ENCODE assay signal across 30 mouse cellular contexts in the genomic region with DNA sequence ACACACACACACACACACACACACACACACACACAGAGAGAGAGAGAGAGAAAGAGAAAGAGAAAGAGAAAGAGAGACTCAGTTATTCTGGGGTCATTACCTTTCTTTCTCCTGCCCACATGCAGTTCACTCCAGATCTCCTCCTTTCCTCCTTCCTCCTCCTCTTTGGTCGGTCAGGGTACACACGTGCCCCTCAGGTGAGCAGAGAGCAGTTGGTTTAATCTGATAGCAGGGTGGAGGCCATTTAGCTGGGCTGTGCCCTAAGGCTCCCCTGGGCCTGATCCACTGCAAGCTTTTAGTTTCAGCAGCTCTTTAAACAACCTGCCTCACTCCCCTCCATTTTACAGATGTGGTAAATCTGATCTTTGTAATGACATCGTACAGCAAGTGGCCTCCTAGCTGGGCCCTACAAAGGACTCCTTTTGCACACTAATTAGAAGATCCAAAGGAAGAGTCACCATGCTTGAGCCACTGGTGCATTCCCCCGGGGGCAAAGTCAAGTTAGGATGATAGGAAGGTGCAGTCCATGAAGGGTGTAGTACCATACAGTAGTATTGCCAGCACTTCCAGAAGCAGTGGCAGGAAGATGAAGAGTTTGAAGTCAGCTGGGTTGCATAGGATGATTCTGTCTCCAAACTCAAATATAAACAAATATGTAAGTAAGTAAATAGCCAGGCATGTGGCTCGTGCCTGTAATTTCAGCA. TPM values are rescaled to one million over a fixed set of nuclear protein-coding genes. Genes with fewer than 3 reads are reported as not detected.
DNase-seq lines count a peak whose midpoint lies in the region; ATAC-seq and TF ChIP-seq lines count a peak whose summit lies in the region.
"Had no signal": no experiment of that assay in that cellular context is flagged by ENCODE, and none has a peak within 500 bp of the region (broad histone marks: within the 10 kb centered on the region; RNA-seq: fewer than 3 reads in every experiment).

No protein-coding gene starts in this region.

- TF ChIP-seq CTCF in lung, postnatal 0 days (IDR thresholded peaks at IDR 0.05): no peak
- no peak for TF ChIP-seq CTCF in lung, adult 2 months (IDR thresholded peaks at IDR 0.05; ENCODE audit: insufficient read depth, low read length)
- no peak for TF ChIP-seq CTCF in intestine, postnatal 0 days (IDR thresholded peaks at IDR 0.05; ENCODE audit: low read depth)
- no peak for TF ChIP-seq CTCF in hindbrain, postnatal 0 days (IDR thresholded peaks at IDR 0.05; ENCODE audit: low read depth)

- no peak overlapping the region for H3K9ac ChIP-seq in lung, postnatal 0 days (replicated peaks; ENCODE audit: low read depth)
- H3K9ac ChIP-seq in intestine, embryonic 15.5 days: no peak overlapping the region
- no peak overlapping the region for H3K9ac ChIP-seq in intestine, postnatal 0 days (ENCODE audit: low read depth, low read length)
- H3K9ac ChIP-seq in hindbrain, postnatal 0 days (replicated peaks; ENCODE audit: low read length): no peak overlapping the region
- H3K9ac ChIP-seq: embryonic facial prominence, embryonic 13.5 days; forebrain, embryonic 12.5 days; heart, embryonic 12.5 days; heart, embryonic 15.5 days; hindbrain, embryonic 13.5 days had no signal

- DNase-seq in lung, postnatal 0 days (ENCODE audit: low spot score): no peak
- DNase-seq in lung, adult 2 months: no peak
- no peak for DNase-seq in hindbrain, postnatal 0 days (ENCODE audit: low spot score)
- DNase-seq in frontal cortex, postnatal 36 days (ENCODE audit: low spot score in 2 of 2): no peak
- DNase-seq: adrenal gland, adult 8-10 months; adrenal gland, postnatal 25 days; cerebellum, adult 11-12 months; cerebellum, adult 8-10 months; cerebellum, postnatal 36 days; embryo, embryonic 11 days; gastrocnemius, adult 2 months; gastrocnemius, postnatal 14 days; heart, adult 11 months; heart, postnatal 10 days; heart, postnatal 36 days had no signal

- no peaks in the 10 kb centered on the region for H3K27me3 ChIP-seq in lung, postnatal 0 days (replicated peaks; ENCODE audit: insufficient read depth, low read length)
- no peaks in the 10 kb centered on the region for H3K27me3 ChIP-seq in intestine, embryonic 15.5 days (replicated peaks)
- H3K27me3 ChIP-seq in intestine, postnatal 0 days (replicated peaks; ENCODE audit: control insufficient read depth, insufficient read depth, low read length): no peaks in the 10 kb centered on the region
- H3K27me3 ChIP-seq in hindbrain, postnatal 0 days (ENCODE audit: insufficient read depth, low read length): no peaks in the 10 kb centered on the region
- H3K27me3 ChIP-seq: embryonic facial prominence, embryonic 13.5 days; forebrain, embryonic 12.5 days; heart, embryonic 15.5 days; hindbrain, embryonic 13.5 days had no signal

- no peak overlapping the region for H3K4me3 ChIP-seq in lung, postnatal 0 days (ENCODE audit: low read depth, low read length)
- H3K4me3 ChIP-seq in lung, adult 2 months (replicated peaks; ENCODE audit: extremely low read depth, low read depth, low read length): no peak overlapping the region
- no peak overlapping the region for H3K4me3 ChIP-seq in intestine, embryonic 15.5 days (replicated peaks)
- H3K4me3 ChIP-seq in intestine, postnatal 0 days (ENCODE audit: low read depth, low read length): no peak overlapping the region
- H3K4me3 ChIP-seq in hindbrain, postnatal 0 days (ENCODE audit: low read length): no peak overlapping the region
- H3K4me3 ChIP-seq: embryonic facial prominence, embryonic 10.5 days; embryonic facial prominence, embryonic 13.5 days; erythroblast, embryonic 14.5 days; forebrain, embryonic 12.5 days; gastrocnemius, adult 2 months; heart, embryonic 12.5 days; heart, embryonic 15.5 days; hindbrain, embryonic 10.5 days; hindbrain, embryonic 13.5 days had no signal

- TF ChIP-seq POLR2A in lung, adult 2 months (IDR thresholded peaks at IDR 0.05; ENCODE audit: borderline replicate concordance, extremely low read depth, low read depth, low read length): no peak

- H3K36me3 ChIP-seq in lung, postnatal 0 days (ENCODE audit: insufficient read depth, low read length): no peaks in the 10 kb centered on the region
- H3K36me3 ChIP-seq in intestine, embryonic 15.5 days: no peaks in the 10 kb centered on the region
- H3K36me3 ChIP-seq in intestine, postnatal 0 days (ENCODE audit: control insufficient read depth, insufficient read depth): no peaks in the 10 kb centered on the region
- H3K36me3 ChIP-seq in hindbrain, postnatal 0 days (ENCODE audit: insufficient read depth, low read length): no peaks in the 10 kb centered on the region
- H3K36me3 ChIP-seq: embryonic facial prominence, embryonic 10.5 days; embryonic facial prominence, embryonic 13.5 days; forebrain, embryonic 12.5 days; heart, embryonic 12.5 days; heart, embryonic 15.5 days; hindbrain, embryonic 10.5 days; hindbrain, embryonic 13.5 days had no signal

- H3K27ac ChIP-seq in lung, postnatal 0 days (ENCODE audit: low read length): no peak overlapping the region
- H3K27ac ChIP-seq in intestine, embryonic 15.5 days: peak overlapping the region; percentile 14; the same call in 1 of the 2 replicates
- H3K27ac ChIP-seq in intestine, postnatal 0 days (ENCODE audit: low read depth, low read length): peak overlapping the region; percentile 84
- H3K27ac ChIP-seq in hindbrain, postnatal 0 days: no peak overlapping the region
- H3K27ac ChIP-seq: embryonic facial prominence, embryonic 10.5 days; embryonic facial prominence, embryonic 13.5 days; forebrain, embryonic 12.5 days; gastrocnemius, adult 2 months; heart, embryonic 15.5 days; hindbrain, embryonic 10.5 days; hindbrain, embryonic 13.5 days had no signal

- H3K4me2 ChIP-seq in lung, postnatal 0 days (replicated peaks; ENCODE audit: low read depth, low read length): no peak overlapping the region
- peak overlapping the region; percentile 9; the same call in 1 of the 2 replicates for H3K4me2 ChIP-seq in intestine, embryonic 15.5 days (replicated peaks)
- peak overlapping the region; percentile 50 for H3K4me2 ChIP-seq in intestine, postnatal 0 days (replicated peaks; ENCODE audit: low read depth)
- no peak overlapping the region for H3K4me2 ChIP-seq in hindbrain, postnatal 0 days (ENCODE audit: low read depth, low read length)
- H3K4me2 ChIP-seq: embryonic facial prominence, embryonic 13.5 days; forebrain, embryonic 12.5 days; heart, embryonic 12.5 days; heart, embryonic 15.5 days; hindbrain, embryonic 13.5 days had no signal

- no peaks in the 10 kb centered on the region for H3K4me1 ChIP-seq in lung, postnatal 0 days (ENCODE audit: insufficient read depth, low read depth, low read length)
- H3K4me1 ChIP-seq in lung, adult 2 months (ENCODE audit: control insufficient read depth, insufficient read depth, low read length): no peaks in the 10 kb centered on the region
- no peaks in the 10 kb centered on the region for H3K4me1 ChIP-seq in intestine, embryonic 15.5 days (replicated peaks)
- H3K4me1 ChIP-seq in intestine, postnatal 0 days (replicated peaks; ENCODE audit: control insufficient read depth, insufficient read depth, low read length): peaks cover 4% of the 10 kb centered on the region; the same call in 1 of the 2 replicates
- no peaks in the 10 kb centered on the region for H3K4me1 ChIP-seq in hindbrain, postnatal 0 days (ENCODE audit: insufficient read depth, low read length)

- 58% methylated on average over 3 of the region's 5 CpGs for WGBS in lung, postnatal 0 days
- 61% methylated on average over 5 of the region's 5 CpGs for WGBS in lung, adult 2 months
- 50% methylated on average over 5 of the region's 5 CpGs for WGBS in intestine, embryonic 15.5 days
- 22% methylated on average over 5 of the region's 5 CpGs for WGBS in intestine, postnatal 0 days
- WGBS in hindbrain, postnatal 0 days: 60% methylated on average over 5 of the region's 5 CpGs

- no peak for TF ChIP-seq EP300 in lung, postnatal 0 days (IDR thresholded peaks at IDR 0.05)

- 0 out of 2 replicates have a peak, but pooled peaks have one; percentile 8 for ATAC-seq in lung, postnatal 0 days
- peak; percentile 90 for ATAC-seq in intestine, embryonic 15.5 days
- ATAC-seq in intestine, postnatal 0 days: peak; percentile 84
- no peak for ATAC-seq in hindbrain, postnatal 0 days
- ATAC-seq: activated CD4-positive, CD25-positive, alpha-beta regulatory T cell, adult 4 months; CD4-positive, CD25-positive, alpha-beta regulatory T cell, adult 4 months; forebrain, embryonic 16.5 days; hindbrain, embryonic 16.5 days had no signal

- H3K9me3 ChIP-seq in lung, postnatal 0 days (ENCODE audit: low read length): no peaks in the 10 kb centered on the region
- H3K9me3 ChIP-seq in intestine, embryonic 15.5 days: no peaks in the 10 kb centered on the region
- H3K9me3 ChIP-seq in intestine, postnatal 0 days (ENCODE audit: control insufficient read depth): no peaks in the 10 kb centered on the region
- H3K9me3 ChIP-seq in hindbrain, postnatal 0 days (ENCODE audit: low read length): no peaks in the 10 kb centered on the region
- H3K9me3 ChIP-seq: forebrain, embryonic 12.5 days; heart, embryonic 12.5 days; heart, embryonic 15.5 days had no signal

RNA-seq across cellular contexts. Expression of a gene that starts 37.6 kb away (rescaled TPM):
- 772 and 801 TPM in 2 replicates for polyA plus RNA-seq in lung, postnatal 0 days (2015; fragmentation: Nextera tagmentation; extraction: Ambion mirVana)
- 1,059 and 1,222 TPM in 2 replicates for polyA plus RNA-seq in lung, adult 2 months (2012; rRNA removed)
- 16.3 and 18.3 TPM in 2 replicates for polyA plus RNA-seq in intestine, embryonic 15.5 days (2015; fragmentation: Nextera tagmentation; extraction: Ambion mirVana)
- polyA plus RNA-seq in intestine, postnatal 0 days (2015; fragmentation: Nextera tagmentation; extraction: Ambion mirVana): 132 and 161 TPM in 2 replicates
- 0.07 and 0.68 TPM in 2 replicates for total RNA-seq in hindbrain, postnatal 0 days (2014; rRNA removed)
- polyA plus RNA-seq in hindbrain, postnatal 0 days (2015; fragmentation: Nextera tagmentation; extraction: Ambion mirVana): 0.16 and 0.29 TPM in 2 replicates
- total RNA-seq: adrenal gland, adult 8-10 months; adrenal gland, postnatal 25 days; gastrocnemius, adult 2 months; gastrocnemius, postnatal 14 days; heart, postnatal 10 days had no signal
- polyA plus RNA-seq: activated CD4-positive, CD25-positive, alpha-beta regulatory T cell, adult 4 months; CD4-positive, CD25-positive, alpha-beta regulatory T cell, adult 4 months; cortical plate, adult 2 months; erythroblast, embryonic 14.5 days; forebrain, embryonic 12.5 days; forebrain, embryonic 16.5 days; heart, embryonic 12.5 days; hindbrain, embryonic 10.5 days; hindbrain, embryonic 13.5 days had no signal

Comparison
In these comparisons a context has a peak if more than half of its experiments do, and no peak if none do; other contexts are left out.
1. H3K27ac ChIP-seq: peak in intestine, embryonic 15.5 days (single experiment) and intestine, postnatal 0 days (single experiment); none in lung, postnatal 0 days (single experiment) and hindbrain, postnatal 0 days (single experiment).
2. H3K4me2 ChIP-seq: peak in intestine, embryonic 15.5 days (single experiment) and intestine, postnatal 0 days (single experiment); none in lung, postnatal 0 days (single experiment) and hindbrain, postnatal 0 days (single experiment).
3. RNA of a gene that starts 37.6 kb away (polyA plus RNA-seq): 1,059 to 1,222 TPM in lung, adult 2 months, 772 to 801 TPM in lung, postnatal 0 days, 132 to 161 TPM in intestine, postnatal 0 days and 16.3 to 18.3 TPM in intestine, embryonic 15.5 days; 0.16 to 0.29 TPM in hindbrain, postnatal 0 days; every median in the first group is over 10 times any median in the second.